Mouse (Mus musculus) c-Kit-positive CD71-positive TER-119-negative erythroid progenitor cells, embryonic 14.5 days (primary cell): ENCODE measurements around the gene Colq.

Source experiments
- DNase-seq: peaks from one replicate; pipeline ENCODE4 v3.0.0-alpha.2; 2013; ENCODE audit warnings: low read depth

Colq gene

GRCm38 (mm10) chr14:31591243-31591642 is at the start of gene Colq:
TSS of gene Colq (minus strand) at chr14:31591343.
- no peak for DNase-seq

GRCm38 (mm10) chr14:31640346-31640889 is 49.3 kb upstream of the Colq start, which contains the start of gene Gm49387:
TSS of gene Gm49387 (minus strand) at chr14:31640878.
- DNase-seq, result no peak

GRCm38 (mm10) chr14:31630677-31631076 is 39.5 kb upstream of the Colq start:
- no peak for DNase-seq

GRCm38 (mm10) chr14:31622748-31623147 is 31.6 kb upstream of the Colq start:
- no peak for DNase-seq

- DNase-seq, result no peak
Observed at GRCm38 (mm10) chr14:31620591-31621223, 29.6 kb upstream of the Colq start.

GRCm38 (mm10) chr14:31617997-31618396 is 26.9 kb upstream of the Colq start:
- no peak for DNase-seq

- DNase-seq, result no peak
Observed at GRCm38 (mm10) chr14:31617204-31617603, 26.1 kb upstream of the Colq start.

- no peak for DNase-seq
Observed at GRCm38 (mm10) chr14:31613671-31614070, 22.5 kb upstream of the Colq start.

- DNase-seq, result no peak
Observed at GRCm38 (mm10) chr14:31611986-31612385, 20.8 kb upstream of the Colq start.

GRCm38 (mm10) chr14:31605514-31605913 is 14.4 kb upstream of the Colq start:
- no peak for DNase-seq

GRCm38 (mm10) chr14:31604916-31605315 is 13.8 kb upstream of the Colq start:
- peak; percentile 22 for DNase-seq

GRCm38 (mm10) chr14:31602616-31602979 is 11.5 kb upstream of the Colq start:
- peak; percentile 56 for DNase-seq

GRCm38 (mm10) chr14:31601908-31602615 is 10.9 kb upstream of the Colq start:
- no peak for DNase-seq

- no peak for DNase-seq
Observed at GRCm38 (mm10) chr14:31597446-31597845, 6.3 kb upstream of the Colq start.

GRCm38 (mm10) chr14:31596408-31596807 is 5.3 kb upstream of the Colq start:
- no peak for DNase-seq

- DNase-seq, result no peak
Observed at GRCm38 (mm10) chr14:31594693-31595092, 3.5 kb upstream of the Colq start.

GRCm38 (mm10) chr14:31593036-31593435 is 1.9 kb upstream of the Colq start:
- DNase-seq, result no peak

- no peak for DNase-seq
Observed at GRCm38 (mm10) chr14:31586451-31586850, 4.7 kb downstream of the Colq start.

GRCm38 (mm10) chr14:31583082-31583481 is 8.1 kb downstream of the Colq start:
- DNase-seq, result no peak

GRCm38 (mm10) chr14:31577966-31578735 is 13.0 kb downstream of the Colq start:
- no peak for DNase-seq

GRCm38 (mm10) chr14:31576846-31577697 is 14.1 kb downstream of the Colq start:
- no peak for DNase-seq

GRCm38 (mm10) chr14:31575866-31576265 is 15.3 kb downstream of the Colq start:
- no peak for DNase-seq
